Mouse (Mus musculus) ES-E14 (cell line): ENCODE results near the gene Cgn. TPM values are rescaled to one million over a fixed set of nuclear protein-coding genes. Genes with fewer than 3 reads are reported as not detected.

Experiments
- DNase-seq: peaks from one replicate; pipeline ENCODE4 v3.0.0-alpha.2; 2013; ENCODE audit warnings: low read depth, low spot score
- H3K27ac ChIP-seq: 2 replicates; pipeline ENCODE4 v1.5.1; 2012; ENCODE audit warnings: low read depth, mild to moderate bottlenecking, low read length, moderate library complexity, mixed read lengths; ENCODE audit not compliant: poor library complexity, insufficient read depth, severe bottlenecking
- H3K36me3 ChIP-seq: 2 replicates; pipeline ENCODE4 v1.6.1; 2012; ENCODE audit warnings: mild to moderate bottlenecking, low read length, moderate library complexity, mixed read lengths; ENCODE audit not compliant: control insufficient read depth, poor library complexity, insufficient read depth, severe bottlenecking
- H3K4me1 ChIP-seq, 2 experiments: fragments of 150-350 bp in 1 of 2; sonication (generic) in 1 of 2; 2 replicates each; pipeline ENCODE4 v1.6.1; 2012; ENCODE audit warnings: low read length in 2 of 2, mild to moderate bottlenecking in 1 of 2, mixed read lengths in 1 of 2; ENCODE audit not compliant: control insufficient read depth in 2 of 2, insufficient read depth in 2 of 2, poor library complexity in 1 of 2
- H3K4me3 ChIP-seq, 2 experiments: fragments of 150-350 bp in 1 of 2; sonication (generic) in 1 of 2; 2 replicates each; pipeline ENCODE4 v1.5.1; 2012; ENCODE audit warnings: low read length in 2 of 2, low read depth in 1 of 2, mild to moderate bottlenecking in 1 of 2, mixed read lengths in 1 of 2; ENCODE audit not compliant: insufficient read depth in 1 of 2, poor library complexity in 1 of 2, severe bottlenecking in 1 of 2
- H3K9ac ChIP-seq: 2 replicates; pipeline ENCODE4 v1.6.1; 2012; ENCODE audit warnings: low read depth, mild to moderate bottlenecking, low read length, mixed read lengths; ENCODE audit not compliant: poor library complexity, insufficient read depth, severe bottlenecking
- H3K9me3 ChIP-seq: fragments of 150-350 bp; sonication (generic); 2 replicates; pipeline ENCODE4 v1.6.1; 2012; ENCODE audit warnings: low read depth, mild to moderate bottlenecking, low read length; ENCODE audit not compliant: control insufficient read depth, insufficient read depth
- CHD2 ChIP-seq: IDR thresholded peaks from 2 replicates; pipeline ENCODE4 v1.6.1; 2014; ENCODE audit warnings: mild to moderate bottlenecking, low read depth, low read length, inconsistent platforms
- HCFC1 ChIP-seq: IDR thresholded peaks from 2 replicates; pipeline ENCODE4 v1.6.1; 2012; ENCODE audit warnings: low read length, inconsistent platforms, borderline replicate concordance; ENCODE audit not compliant: insufficient read depth
- MAFK ChIP-seq: IDR thresholded peaks from 2 replicates; pipeline ENCODE4 v1.6.1; 2014; ENCODE audit warnings: mild to moderate bottlenecking, low read depth, low read length, inconsistent platforms; ENCODE audit not compliant: insufficient read depth
- ZC3H11A ChIP-seq: IDR thresholded peaks from 2 replicates; pipeline ENCODE4 v1.6.1; 2012; ENCODE audit warnings: low read depth, mild to moderate bottlenecking, inconsistent platforms, low read length, borderline replicate concordance
- ZNF384 ChIP-seq: IDR thresholded peaks from 2 replicates; pipeline ENCODE4 v1.6.1; 2012; ENCODE audit warnings: low read depth, low read length, inconsistent platforms
- in situ Hi-C, 2 experiments: fragments of 600-800 bp; cut with MboI; formaldehyde crosslinking; loops; one replicate each; pipeline ENCODE4 v1.15.1; 2025; ENCODE audit warnings: low sequenced_read_pairs in 2 of 2, inconsistent platforms in 1 of 2; ENCODE audit not compliant: unreplicated experiment in 2 of 2
- total RNA-seq: library from RNA; depleted of rRNA; stranded (reverse); fragments of 300-350 nt; gene quantifications from 2 replicates; pipeline ENCODE4 v1.2.3, GENCODE M21; 2012

Gene Cgn
- total RNA-seq, 1 experiment = 28.8 TPM

- H3K27ac ChIP-seq = no peak overlapping the region
- TF ChIP-seq ZC3H11A (no peak), MAFK (no peak), HCFC1 (no peak), CHD2 (no peak), ZNF384 (no peak)
- H3K4me1 ChIP-seq = peaks cover 0 to 18% of the 10 kb centered on the region in 2 experiments; a peak in 2 of 4 replicates
- H3K4me3 ChIP-seq = no peak overlapping the region
- H3K9ac ChIP-seq = no peak overlapping the region
- in situ Hi-C loops = no loop called here
- no peaks in the 10 kb centered on the region for H3K9me3 ChIP-seq
- H3K36me3 ChIP-seq = no peaks in the 10 kb centered on the region
- DNase-seq = no peak
Observed at GRCm38 (mm10) chr3:94796181-94796580, 9.9 kb upstream of the Cgn start.

DNA sequence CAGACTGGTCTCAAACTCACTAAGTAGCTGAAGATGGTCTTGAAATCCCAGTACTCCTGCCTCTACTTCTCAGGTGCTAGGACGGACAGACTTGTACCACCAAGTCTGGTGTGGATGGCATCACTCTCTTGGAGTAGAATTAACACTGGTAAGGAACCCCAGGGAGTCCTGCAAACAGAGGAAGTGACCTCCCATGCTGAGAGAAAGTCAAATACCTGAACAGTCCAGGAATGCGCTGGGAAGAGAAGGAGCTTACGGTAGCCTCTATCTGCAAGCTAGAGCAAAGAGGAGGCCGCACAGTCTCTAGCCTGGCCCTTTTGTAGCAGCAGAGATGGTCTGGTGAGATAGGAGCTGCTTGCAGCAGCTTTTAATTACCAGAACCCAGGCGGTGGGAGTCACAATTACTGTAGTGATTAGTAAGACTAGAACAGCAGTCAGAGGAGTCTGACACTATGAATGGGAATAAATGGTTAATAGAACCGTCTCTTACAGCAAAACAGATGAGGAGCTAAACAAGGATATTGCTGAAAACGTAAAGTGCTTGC lies 9.4 kb upstream of the Cgn start:
- in situ Hi-C loops = no loop called here
- H3K36me3 ChIP-seq = no peaks in the 10 kb centered on the region
- H3K9ac ChIP-seq = no peak overlapping the region
- no peak overlapping the region for H3K4me3 ChIP-seq
- H3K4me1 ChIP-seq = peaks cover 0 to 18% of the 10 kb centered on the region in 2 experiments; a peak in 2 of 4 replicates
- H3K27ac ChIP-seq = no peak overlapping the region
- no peak for DNase-seq
- H3K9me3 ChIP-seq = no peaks in the 10 kb centered on the region
- TF ChIP-seq CHD2 (no peak), MAFK (no peak), ZNF384 (no peak), HCFC1 (no peak), ZC3H11A (no peak)

DNA sequence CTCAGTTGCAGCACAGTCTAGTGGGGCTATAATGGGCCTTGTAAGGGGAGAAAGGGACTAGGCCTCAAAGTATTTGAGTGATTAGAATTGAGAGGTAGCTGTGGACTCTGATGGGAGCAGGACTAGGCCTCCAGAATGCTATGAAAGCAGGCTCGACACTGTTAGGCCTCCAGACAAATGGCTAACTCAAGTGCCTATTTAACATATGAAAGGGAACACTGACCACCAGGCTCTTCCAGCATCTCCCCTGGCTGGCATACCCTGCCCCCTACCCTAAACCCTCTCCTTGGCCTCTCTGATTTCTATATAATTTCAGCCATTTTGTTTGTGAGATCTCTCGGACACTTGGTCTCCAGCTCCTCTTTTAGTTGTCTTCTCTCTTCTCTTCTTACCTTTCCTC lies 8.1 kb upstream of the Cgn start:
- Histone ChIP-seq H3K4me1 (peaks cover 0 to 18% of the 10 kb centered on the region in 2 experiments; a peak in 2 of 4 replicates), H3K4me3 (no peak overlapping the region), H3K9me3 (no peaks in the 10 kb centered on the region), H3K27ac (no peak overlapping the region), H3K36me3 (no peaks in the 10 kb centered on the region), H3K9ac (no peak overlapping the region)
- DNase-seq = no peak
- TF ChIP-seq ZC3H11A (no peak), ZNF384 (no peak), HCFC1 (no peak), CHD2 (no peak), MAFK (no peak)
- in situ Hi-C loops = no loop called here

GRCm38 (mm10) chr3:94793672-94794071 lies 7.4 kb upstream of the Cgn start:
- H3K36me3 ChIP-seq = no peaks in the 10 kb centered on the region
- in situ Hi-C loops = no loop called here
- H3K9me3 ChIP-seq = no peaks in the 10 kb centered on the region
- no peak for DNase-seq
- no peak overlapping the region for H3K4me3 ChIP-seq
- TF ChIP-seq HCFC1 = no peak
- TF ChIP-seq CHD2 = no peak
- TF ChIP-seq ZC3H11A = no peak
- TF ChIP-seq MAFK = no peak
- TF ChIP-seq ZNF384 = no peak
- H3K27ac ChIP-seq = no peak overlapping the region
- no peak overlapping the region for H3K9ac ChIP-seq
- peaks cover 0 to 18% of the 10 kb centered on the region in 2 experiments; a peak in 2 of 4 replicates for H3K4me1 ChIP-seq
